Comparison of ENCODE assay signal across 10 mouse cellular contexts in genomic region chr11:75157037-75157436, GRCm38 (mm10). TPM values are rescaled to one million over a fixed set of nuclear protein-coding genes. Genes with fewer than 3 reads are reported as not detected.
A peak's percentile ranks its signal among the peaks of the same experiment; 100 is the strongest.
DNase-seq lines count a peak whose midpoint lies in the region; ATAC-seq lines count a peak whose summit lies in the region.
"Had no signal": no experiment of that assay in that cellular context is flagged by ENCODE, and none has a peak within 500 bp of the region (broad histone marks: within the 10 kb centered on the region; RNA-seq: fewer than 3 reads in every experiment).

No protein-coding gene starts in this region.

- H3K27ac ChIP-seq in lung, embryonic 15.5 days = peak overlapping the region; percentile 83
- peak overlapping the region; percentile 34 for H3K27ac ChIP-seq in neural tube, embryonic 14.5 days (ENCODE audit: low read depth, low read length)
- H3K27ac ChIP-seq: forebrain, embryonic 13.5 days had no signal

- H3K36me3 ChIP-seq in lung, embryonic 15.5 days = peaks cover 14% of the 10 kb centered on the region; the same call in 1 of the 2 replicates
- H3K36me3 ChIP-seq in neural tube, embryonic 14.5 days (ENCODE audit: control insufficient read depth, insufficient read depth, low read length) = peaks cover 9% of the 10 kb centered on the region; the same call in 1 of the 2 replicates

- H3K4me3 ChIP-seq in lung, embryonic 15.5 days = no peak overlapping the region
- H3K4me3 ChIP-seq in neural tube, embryonic 14.5 days (ENCODE audit: low read depth, low read length) = no peak overlapping the region
- H3K4me3 ChIP-seq: forebrain, embryonic 13.5 days had no signal

- WGBS in lung, embryonic 15.5 days = 23% methylated on average over 4 of the region's 4 CpGs
- 47% methylated on average over 4 of the region's 4 CpGs for WGBS in neural tube, embryonic 14.5 days

- H3K9me3 ChIP-seq in lung, embryonic 15.5 days = no peaks in the 10 kb centered on the region
- H3K9me3 ChIP-seq in neural tube, embryonic 14.5 days (ENCODE audit: control insufficient read depth, low read length) = no peaks in the 10 kb centered on the region
- H3K9me3 ChIP-seq: forebrain, embryonic 13.5 days had no signal

- H3K9ac ChIP-seq in lung, embryonic 15.5 days = no peak overlapping the region
- H3K9ac ChIP-seq in neural tube, embryonic 14.5 days (replicated peaks; ENCODE audit: low read depth, low read length) = no peak overlapping the region
- H3K9ac ChIP-seq: forebrain, embryonic 13.5 days had no signal

- intact Hi-C loops in heart, postnatal 25 days (cut with DNase I) = no loop called here

- ATAC-seq in lung, embryonic 15.5 days (ENCODE audit: borderline replicate concordance, extremely low read depth, low FRiP score, low TSS enrichment) = no peak
- no peak for ATAC-seq in neural tube, embryonic 14.5 days (ENCODE audit: low read depth)
- no peak for ATAC-seq in granulocyte monocyte progenitor cell, adult 5-6 weeks (replicated peaks; ENCODE audit: poor library complexity, severe bottlenecking)
- ATAC-seq: forebrain, embryonic 13.5 days; Patski had no signal

- H3K4me1 ChIP-seq in lung, embryonic 15.5 days = peaks cover 74% of the 10 kb centered on the region
- no peaks in the 10 kb centered on the region; the same call in 1 of the 2 replicates for H3K4me1 ChIP-seq in neural tube, embryonic 14.5 days (ENCODE audit: control insufficient read depth, insufficient read depth, low read length)
- H3K4me1 ChIP-seq: forebrain, embryonic 13.5 days had no signal

- no peak overlapping the region for H3K4me2 ChIP-seq in lung, embryonic 15.5 days
- no peak overlapping the region for H3K4me2 ChIP-seq in neural tube, embryonic 14.5 days (ENCODE audit: low read depth, low read length)
- H3K4me2 ChIP-seq: forebrain, embryonic 13.5 days had no signal

- no peaks in the 10 kb centered on the region for H3K27me3 ChIP-seq in lung, embryonic 15.5 days
- H3K27me3 ChIP-seq in neural tube, embryonic 14.5 days (ENCODE audit: control insufficient read depth, insufficient read depth, low read length) = no peaks in the 10 kb centered on the region
- H3K27me3 ChIP-seq: forebrain, embryonic 13.5 days; Patski had no signal

- peak; percentile 4 for DNase-seq in embryo, embryonic 10 days (ENCODE audit: low spot score)
- DNase-seq in embryo, embryonic 11 days = no peak
- DNase-seq in lung, postnatal 4 days = no peak
- peak; percentile 35 for DNase-seq in heart, postnatal 25 days (ENCODE audit: low spot score)
- no peak for DNase-seq in ovary, postnatal 14 days (ENCODE audit: low spot score)

RNA-seq across cellular contexts. Expression of gene Hic1, which starts 12.3 kb away (rescaled TPM):
- 20.1 and 21.7 TPM in 2 replicates for polyA plus RNA-seq in lung, embryonic 15.5 days (2015; fragmentation: Nextera tagmentation; extraction: Ambion mirVana)
- total RNA-seq in heart, postnatal 25 days (2021) = 10 to 100 TPM; 15.3 to 19.2 TPM
- polyA plus RNA-seq in neural tube, embryonic 14.5 days (2014; fragmentation: Nextera tagmentation; extraction: Ambion mirVana) = 0.33 and 2.6 TPM in 2 replicates
- not detected in 2 replicates for total RNA-seq in granulocyte monocyte progenitor cell, adult 5-6 weeks (2014; fragmentation: Nextera tagmentation)
- total RNA-seq in granulocyte monocyte progenitor cell, adult 5-6 weeks (2017) = not detected in 2 replicates

RNA-seq across cellular contexts. Expression of gene Ovca2, which starts 21.6 kb away (rescaled TPM):
- polyA plus RNA-seq in lung, embryonic 15.5 days (2015; fragmentation: Nextera tagmentation; extraction: Ambion mirVana) = 25.5 and 26.2 TPM in 2 replicates
- 1 to 10 TPM; 6.0 to 6.1 TPM for total RNA-seq in heart, postnatal 25 days (2021)
- 15.3 and 20.7 TPM in 2 replicates for polyA plus RNA-seq in neural tube, embryonic 14.5 days (2014; fragmentation: Nextera tagmentation; extraction: Ambion mirVana)
- total RNA-seq in granulocyte monocyte progenitor cell, adult 5-6 weeks (2014; fragmentation: Nextera tagmentation) = 17.1 and 20.1 TPM in 2 replicates
- 16.1 and 16.4 TPM in 2 replicates for total RNA-seq in granulocyte monocyte progenitor cell, adult 5-6 weeks (2017)

RNA-seq across cellular contexts. Expression of gene Dph1, which starts 34.0 kb away (rescaled TPM):
- 20.4 and 21.0 TPM in 2 replicates for polyA plus RNA-seq in lung, embryonic 15.5 days (2015; fragmentation: Nextera tagmentation; extraction: Ambion mirVana)
- 1 to 10 TPM; 7.4 to 9.0 TPM for total RNA-seq in heart, postnatal 25 days (2021)
- 11.4 and 15.6 TPM in 2 replicates for polyA plus RNA-seq in neural tube, embryonic 14.5 days (2014; fragmentation: Nextera tagmentation; extraction: Ambion mirVana)
- 7.6 and 17.1 TPM in 2 replicates for total RNA-seq in granulocyte monocyte progenitor cell, adult 5-6 weeks (2014; fragmentation: Nextera tagmentation)
- 8.9 and 10.6 TPM in 2 replicates for total RNA-seq in granulocyte monocyte progenitor cell, adult 5-6 weeks (2017)

RNA-seq across cellular contexts. Expression of gene Rtn4rl1, which starts 36.5 kb away (rescaled TPM):
- polyA plus RNA-seq in lung, embryonic 15.5 days (2015; fragmentation: Nextera tagmentation; extraction: Ambion mirVana) = 1.8 and 3.3 TPM in 2 replicates
- total RNA-seq in heart, postnatal 25 days (2021) = 1 to 10 TPM; 9.7 to 9.8 TPM
- 12.7 and 16.0 TPM in 2 replicates for polyA plus RNA-seq in neural tube, embryonic 14.5 days (2014; fragmentation: Nextera tagmentation; extraction: Ambion mirVana)
- 0.37 and 1.0 TPM in 2 replicates for total RNA-seq in granulocyte monocyte progenitor cell, adult 5-6 weeks (2014; fragmentation: Nextera tagmentation)
- 0.15 TPM in 1 of 2 replicates, not detected in the other for total RNA-seq in granulocyte monocyte progenitor cell, adult 5-6 weeks (2017)

Comparison
In these comparisons a context has a peak if more than half of its experiments do, and no peak if none do; other contexts are left out.
1. DNase-seq: peak in embryo, embryonic 10 days (single experiment) and heart, postnatal 25 days (single experiment); none in embryo, embryonic 11 days (single experiment), lung, postnatal 4 days (0 of 2) and ovary, postnatal 14 days (single experiment).
2. RNA of gene Hic1, which starts 12.3 kb away (total RNA-seq): 15.3 to 19.2 TPM in heart, postnatal 25 days; not detected in granulocyte monocyte progenitor cell, adult 5-6 weeks; every median in the first group is over 10 times any median in the second.